Mouse (Mus musculus) liver, embryonic 16.5 days (tissue): ENCODE results near the gene Dock3. TPM values are rescaled to one million over a fixed set of nuclear protein-coding genes. Genes with fewer than 3 reads are reported as not detected.
A peak's percentile ranks its signal among the peaks of the same experiment; 100 is the strongest.

Source experiments
- ATAC-seq: fragments of 200-750 bp; cut with Nextera tagmentation; 2 replicates; pipeline ENCODE4 v1.8.0; 2017; ENCODE audit warnings: low read depth, mild to moderate bottlenecking, moderate number of reproducible peaks, moderate library complexity
- H3K27ac ChIP-seq: fragments of 300-500 bp; sonication (generic); 2 replicates; pipeline ENCODE4 v1.5.1; 2014; ENCODE audit warnings: mild to moderate bottlenecking, low read length
- H3K27me3 ChIP-seq: fragments of 300-500 bp; sonication (generic); 2 replicates; pipeline ENCODE4 v1.6.1; 2014; ENCODE audit warnings: low read depth, low read length, mixed read lengths; ENCODE audit not compliant: control insufficient read depth, insufficient read depth
- H3K36me3 ChIP-seq: fragments of 300-500 bp; sonication (generic); 2 replicates; pipeline ENCODE4 v1.6.1; 2014; ENCODE audit warnings: mild to moderate bottlenecking; ENCODE audit not compliant: control insufficient read depth, insufficient read depth
- H3K4me1 ChIP-seq: fragments of 300-500 bp; sonication (generic); 2 replicates; pipeline ENCODE4 v1.6.1; 2014; ENCODE audit warnings: low read depth, low read length, mixed read lengths; ENCODE audit not compliant: control insufficient read depth
- H3K4me2 ChIP-seq: fragments of 300-500 bp; sonication (generic); 2 replicates; pipeline ENCODE4 v1.6.1; 2014; ENCODE audit warnings: low read depth, low read length, mixed read lengths
- H3K4me3 ChIP-seq: fragments of 300-500 bp; sonication (generic); 2 replicates; pipeline ENCODE4 v1.5.1; 2014; ENCODE audit warnings: low read depth, mild to moderate bottlenecking, low read length
- H3K9ac ChIP-seq: fragments of 300-500 bp; sonication (generic); 2 replicates; pipeline ENCODE4 v1.6.1; 2014; ENCODE audit warnings: low read depth, low read length
- H3K9me3 ChIP-seq: fragments of 300-500 bp; sonication (generic); replicated peaks from 2 replicates; pipeline ENCODE4 v1.6.1; 2016; ENCODE audit warnings: low read length; ENCODE audit not compliant: control insufficient read depth
- whole genome bisulfite sequencing: fragments of 180-500 bp; shearing (Covaris S2); extraction: QIAGEN DNeasy Blood & Tissue Kit; methylation state at CpG from one replicate; pipeline ENCODE4 v1.1.7; 2014; ENCODE audit not compliant: insufficient replicate concordance; 5-methylcytosine and 5-hydroxymethylcytosine counted together
- polyA plus RNA-seq: library from polyadenylated mRNA; unstranded; fragments of >200 nt; fragmentation: Nextera tagmentation; extraction: Ambion mirVana; gene quantifications from 2 replicates; pipeline ENCODE4 v1.2.1, GENCODE M21; 2015

Gene Dock3
- polyA plus RNA-seq, 1 experiment from 2014 or later: 0.04 TPM

DNA sequence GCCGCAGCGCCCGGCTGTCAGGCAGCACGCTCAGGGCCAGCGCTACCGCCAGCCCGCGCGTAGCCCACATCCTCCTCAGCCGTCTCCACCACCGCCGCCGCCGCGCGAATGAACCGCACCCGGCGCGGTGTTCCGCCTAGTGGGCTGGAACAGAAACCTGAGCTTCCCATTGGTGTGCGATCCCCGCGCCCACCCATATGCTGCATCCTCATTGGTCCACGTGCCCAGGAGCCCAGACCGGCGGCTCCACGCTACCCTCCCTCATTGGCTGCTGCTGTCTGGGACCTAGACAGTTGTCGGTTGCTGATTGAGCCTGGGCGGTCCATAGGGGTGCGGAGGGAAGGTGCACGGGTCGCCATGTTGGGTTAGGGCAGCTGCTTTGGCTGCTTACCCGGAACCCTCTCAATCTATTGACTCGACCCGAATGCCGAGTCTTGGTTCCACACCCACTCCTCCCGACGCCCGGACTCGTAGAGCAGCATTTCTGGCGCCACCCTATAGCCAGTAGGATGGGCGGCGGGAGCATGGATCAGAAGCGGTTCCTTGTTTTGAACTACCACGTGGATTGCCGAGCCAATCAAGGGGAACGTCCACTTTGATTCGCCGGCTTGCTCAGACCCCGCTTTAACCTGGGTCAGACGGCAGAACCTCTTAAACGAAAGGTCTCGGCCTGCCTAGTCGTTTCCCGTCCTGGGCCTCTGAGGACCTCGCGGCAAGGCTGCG is 339.7 kb downstream of the Dock3 start, which contains the start of gene Manf:
Gene Manf (minus strand): TSS at position 151 of the 723 bp plus-strand sequence.
- ATAC-seq: peak; percentile 95
- WGBS: under 1% methylated on average over 59 of the region's 59 CpGs
- Histone ChIP-seq H3K4me1 (peaks cover 38% of the 10 kb centered on the region), H3K27me3 (no peaks in the 10 kb centered on the region), H3K36me3 (peaks cover 26% of the 10 kb centered on the region), H3K4me2 (peak within 1 kb of the TSS; percentile 95), H3K4me3 (peak within 1 kb of the TSS; percentile 82), H3K27ac (peak within 1 kb of the TSS; percentile 96), H3K9me3 (no peaks in the 10 kb centered on the region), H3K9ac (peak within 1 kb of the TSS; percentile 93)

DNA sequence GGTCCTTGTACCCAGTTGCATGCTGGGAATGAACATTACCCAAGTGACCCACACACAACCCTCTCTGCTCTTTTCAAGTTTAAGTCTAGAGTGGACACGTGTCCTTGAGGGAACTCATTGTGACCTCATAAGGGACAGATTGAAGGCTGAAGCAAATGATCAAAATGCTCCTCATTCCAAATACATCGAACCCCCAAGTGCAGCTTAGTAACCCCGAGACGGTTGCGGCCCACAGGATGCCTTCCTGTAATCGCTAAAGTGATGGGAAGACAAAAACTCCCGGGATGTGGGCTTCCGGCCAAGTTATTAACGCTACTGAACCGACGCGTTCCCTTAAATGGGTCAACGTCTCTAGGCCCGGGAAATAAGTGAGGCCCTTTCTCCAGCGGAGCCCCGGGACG is 340.4 kb downstream of the Dock3 start:
- Histone ChIP-seq H3K27me3 (no peaks in the 10 kb centered on the region), H3K4me3 (peak overlapping the region; percentile 82), H3K4me2 (peak overlapping the region; percentile 76), H3K36me3 (peaks cover 26% of the 10 kb centered on the region), H3K27ac (peak overlapping the region; percentile 88), H3K9ac (peak overlapping the region; percentile 93), H3K9me3 (no peaks in the 10 kb centered on the region), H3K4me1 (peaks cover 38% of the 10 kb centered on the region)
- WGBS: under 1% methylated on average over 17 of the region's 17 CpGs
- ATAC-seq: no peak

DNA sequence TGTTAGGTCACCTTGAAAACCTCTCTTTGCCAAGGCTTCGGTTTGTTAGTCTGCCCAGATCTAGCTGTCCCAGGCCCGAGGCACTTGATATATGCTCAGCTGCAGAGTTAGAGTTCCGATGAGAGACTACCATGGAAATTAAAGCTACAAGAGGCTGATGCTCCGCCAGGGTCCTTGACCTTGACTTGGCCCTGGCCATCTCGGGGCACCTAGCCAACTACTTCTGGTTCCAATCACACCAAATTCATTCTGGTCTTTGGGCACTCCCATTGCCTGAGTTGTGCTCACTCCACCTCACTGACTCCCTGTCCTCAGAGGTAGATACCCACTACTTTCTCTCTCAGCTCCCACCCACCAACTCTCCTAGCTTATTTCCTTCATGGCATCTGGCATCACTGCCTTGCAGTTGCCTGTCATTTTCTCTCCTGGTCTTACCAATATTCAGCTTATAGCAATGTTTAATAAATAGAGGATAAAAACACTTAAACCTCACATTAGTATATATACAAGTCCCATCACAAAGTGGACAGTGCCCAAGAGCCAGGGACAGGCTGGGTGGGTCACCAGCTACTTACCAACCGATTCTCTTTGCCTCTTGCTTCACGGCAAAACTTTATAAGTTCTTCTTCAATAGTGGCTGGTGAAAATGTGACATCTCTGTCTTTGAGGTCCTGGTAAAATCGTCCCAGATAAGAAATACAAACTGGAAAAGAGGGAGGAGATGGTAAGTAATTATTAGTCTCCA is 341.0 kb downstream of the Dock3 start:
- H3K36me3 ChIP-seq: peaks cover 26% of the 10 kb centered on the region
- peak overlapping the region; percentile 93 for H3K9ac ChIP-seq
- H3K9me3 ChIP-seq: no peaks in the 10 kb centered on the region
- H3K4me3 ChIP-seq: peak overlapping the region; percentile 82
- H3K4me2 ChIP-seq: peak overlapping the region; percentile 76
- no peaks in the 10 kb centered on the region for H3K27me3 ChIP-seq
- H3K4me1 ChIP-seq: peaks cover 41% of the 10 kb centered on the region
- 61% methylated on average over 8 of the region's 8 CpGs for WGBS
- no peak for ATAC-seq
- H3K27ac ChIP-seq: no peak overlapping the region

DNA sequence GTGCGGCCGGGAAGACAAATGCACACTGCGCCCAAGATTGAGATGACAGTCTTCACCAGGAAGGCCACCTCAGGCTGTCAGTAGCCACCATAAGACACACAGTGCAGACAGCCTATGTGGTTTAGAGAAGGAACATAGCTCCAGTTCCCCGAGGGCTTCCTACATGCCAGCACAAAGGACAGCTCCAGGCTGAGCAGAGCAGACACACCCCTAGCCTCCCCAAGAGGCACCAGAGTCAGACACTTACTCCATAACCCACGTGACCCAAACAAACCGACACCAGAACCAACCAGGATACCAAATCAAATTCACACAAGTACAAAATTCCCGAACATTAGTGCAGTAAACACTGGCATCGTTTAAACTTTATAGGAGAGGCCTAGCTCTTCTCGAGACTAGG is 342.4 kb downstream of the Dock3 start:
- Histone ChIP-seq H3K4me2 (0 out of 2 replicates have a peak overlapping the region, but pooled peaks have one; percentile 2), H3K27ac (no peak overlapping the region), H3K4me1 (peaks cover 54% of the 10 kb centered on the region), H3K9ac (no peak overlapping the region), H3K36me3 (peaks cover 29% of the 10 kb centered on the region), H3K27me3 (no peaks in the 10 kb centered on the region), H3K9me3 (no peaks in the 10 kb centered on the region), H3K4me3 (no peak overlapping the region)
- ATAC-seq: no peak
- WGBS: 79% methylated on average over 9 of the region's 9 CpGs

DNA sequence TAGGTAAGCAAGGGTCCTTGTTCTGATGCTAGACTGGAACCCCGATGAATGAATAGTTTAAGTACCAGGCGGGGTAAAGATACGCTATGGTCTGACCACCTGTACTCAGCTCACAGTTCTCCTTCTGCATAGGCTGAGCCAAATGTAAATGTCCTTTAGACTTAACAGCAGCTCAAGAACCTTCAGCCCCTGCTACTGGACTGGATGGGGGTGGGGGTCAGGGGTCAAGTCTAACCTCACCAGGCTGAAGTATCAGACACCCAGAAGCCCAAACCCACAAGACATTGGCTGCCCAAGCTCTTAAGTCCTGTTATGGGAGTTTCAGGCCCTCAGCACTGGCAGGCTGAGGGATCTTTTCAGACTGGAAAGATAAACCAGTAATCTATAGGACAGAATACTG is 343.4 kb downstream of the Dock3 start:
- Histone ChIP-seq H3K4me2 (peak overlapping the region; percentile 89; the same call in 1 of the 2 replicates), H3K27ac (no peak overlapping the region), H3K4me1 (peaks cover 58% of the 10 kb centered on the region), H3K9ac (no peak overlapping the region; the same call in 1 of the 2 replicates), H3K9me3 (no peaks in the 10 kb centered on the region), H3K36me3 (peaks cover 32% of the 10 kb centered on the region), H3K4me3 (no peak overlapping the region), H3K27me3 (no peaks in the 10 kb centered on the region)
- 90% methylated on average over 3 of the region's 3 CpGs for WGBS
- no peak for ATAC-seq

DNA sequence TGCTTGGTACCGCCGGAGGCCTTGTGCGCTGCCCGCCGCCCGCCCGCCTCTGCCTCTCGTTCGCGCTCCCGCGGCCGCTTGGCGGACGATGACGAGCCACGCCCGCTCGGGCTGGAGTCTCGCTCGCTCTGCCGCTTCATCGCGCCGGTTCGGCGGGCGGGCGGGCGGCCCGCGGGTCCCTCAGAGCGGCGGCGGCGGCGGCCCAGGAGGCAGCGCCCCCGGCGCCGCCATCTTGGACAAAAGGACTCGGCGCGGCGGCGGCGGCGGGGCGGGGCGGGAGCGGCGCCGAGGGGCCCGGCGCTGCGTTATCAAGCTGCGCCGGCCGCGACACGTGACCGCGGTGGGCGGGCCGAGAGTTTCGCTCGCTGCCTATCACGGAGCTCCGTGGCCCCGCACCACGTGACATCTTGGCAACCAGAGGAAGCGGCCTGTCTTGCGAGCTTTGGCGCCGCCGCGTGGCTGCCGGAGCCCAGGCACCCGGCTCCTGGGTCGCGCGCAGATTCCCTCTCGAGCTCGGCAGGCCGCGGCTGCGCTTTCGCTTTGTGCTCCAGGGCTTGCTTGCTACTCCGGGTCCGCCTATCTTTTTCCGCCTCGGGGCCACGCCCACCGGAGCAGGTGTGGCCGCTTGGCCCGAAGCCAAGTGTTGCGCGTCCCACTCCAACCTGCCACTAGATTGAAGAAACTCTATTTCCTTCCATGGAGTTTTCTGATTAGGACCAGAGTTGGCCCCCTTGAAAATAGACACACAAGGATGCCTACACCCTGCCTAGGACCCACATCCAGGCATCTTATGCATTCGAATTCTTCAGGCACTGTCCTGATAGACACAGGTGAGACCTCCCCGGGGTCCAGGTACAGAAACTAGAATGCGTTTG is 344.6 kb downstream of the Dock3 start, which contains the start of gene Rbm15b:
Gene Rbm15b (minus strand): TSS at position 601 of the 875 bp plus-strand sequence.
- Histone ChIP-seq H3K9ac (peak within 1 kb of the TSS; percentile 92), H3K4me3 (peak within 1 kb of the TSS; percentile 93), H3K9me3 (no peaks in the 10 kb centered on the region), H3K4me2 (peak within 1 kb of the TSS; percentile 96), H3K4me1 (peaks cover 63% of the 10 kb centered on the region), H3K27me3 (no peaks in the 10 kb centered on the region), H3K27ac (peak within 1 kb of the TSS; percentile 97), H3K36me3 (peaks cover 37% of the 10 kb centered on the region)
- 2% methylated on average over 88 of the region's 101 CpGs for WGBS
- peak; percentile 73 for ATAC-seq

DNA sequence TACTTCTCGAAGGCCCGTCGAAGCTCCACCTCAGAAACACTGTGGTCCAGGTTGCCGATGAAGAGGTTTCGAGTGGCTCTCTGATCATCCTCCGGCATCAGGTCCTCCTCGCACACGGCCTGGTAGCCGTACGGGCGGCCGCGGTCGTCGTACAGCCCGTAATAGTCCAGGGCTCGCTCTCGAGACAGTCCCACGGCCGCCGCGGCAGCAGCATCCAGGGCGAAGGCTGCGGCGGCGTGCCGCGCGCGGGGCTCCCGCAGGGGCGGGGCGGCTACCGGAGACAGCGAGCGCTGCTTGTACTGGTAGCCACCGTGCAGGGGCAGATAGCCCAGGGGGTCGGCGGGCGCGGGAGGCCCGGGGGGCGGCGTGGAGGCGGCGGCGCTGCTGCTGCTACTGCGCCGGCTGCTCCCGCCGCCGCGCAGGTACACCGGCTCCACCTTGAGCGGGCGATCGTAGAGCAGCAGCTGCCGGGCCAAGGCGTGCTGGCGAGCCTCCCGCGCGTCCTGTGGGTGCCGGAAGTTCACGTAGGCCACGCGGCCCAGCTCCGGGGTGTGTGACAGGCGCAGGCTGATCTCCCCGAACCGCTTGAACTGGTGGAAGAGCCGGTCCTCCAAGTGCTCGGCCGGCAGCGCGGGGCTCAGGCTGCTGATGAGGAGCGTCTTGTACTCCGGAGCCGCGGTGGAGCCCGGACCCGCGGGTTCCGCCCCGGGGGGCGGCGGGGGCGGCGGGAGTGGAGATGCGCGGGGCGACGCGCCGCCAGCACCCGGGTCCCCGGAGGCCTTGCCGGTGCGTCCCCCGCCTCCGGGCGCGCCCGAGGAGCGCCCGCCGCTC is 345.6 kb downstream of the Dock3 start:
- H3K4me2 ChIP-seq: peak overlapping the region; percentile 96
- peaks cover 63% of the 10 kb centered on the region for H3K4me1 ChIP-seq
- WGBS: under 1% methylated on average over 98 of the region's 107 CpGs
- H3K27me3 ChIP-seq: no peaks in the 10 kb centered on the region
- peak overlapping the region; percentile 92 for H3K9ac ChIP-seq
- peak overlapping the region; percentile 93 for H3K4me3 ChIP-seq
- peaks cover 41% of the 10 kb centered on the region for H3K36me3 ChIP-seq
- no peaks in the 10 kb centered on the region for H3K9me3 ChIP-seq
- ATAC-seq: peak; percentile 10
- peak overlapping the region; percentile 97 for H3K27ac ChIP-seq
